Mouse (Mus musculus) left cerebral cortex, adult 18-20 months (tissue): ENCODE data around the gene Defa32. TPM values are rescaled to one million over a fixed set of nuclear protein-coding genes. Genes with fewer than 3 reads are reported as not detected.
"Not testable (repeated sequence)": the region's sequence is repeated elsewhere in the genome, so short reads cannot be mapped to it uniquely, and the experiment has no call there.

Source experiments
- DNase-seq, 2 experiments: peaks; one replicate each; pipeline ENCODE4 v3.0.0; 2021 to 2022; ENCODE audit warnings: low spot score in 2 of 2, mixed read lengths in 1 of 2
- long read RNA-seq, 2 experiments: library from polyadenylated mRNA; stranded (forward); transcript quantifications; one replicate each; pipeline ENCODE4 v2.0.0; 2021
- total RNA-seq, 2 experiments: library from RNA; stranded (reverse); gene quantifications; 2 replicates each; pipeline ENCODE4 v1.2.3; 2021

The Defa32 gene
- total RNA-seq: not detected
- long read RNA-seq, experiment 1: 0 reads
- long read RNA-seq, experiment 2: 0 reads

- DNase-seq: not testable (repeated sequence)
Observed at GRCm38 (mm10) chr8:21528732-21529131, at the start of gene Defa32. Gene Defa32 (plus strand): TSS chr8:21529032.

- not testable (repeated sequence) for DNase-seq
Observed at GRCm38 (mm10) chr8:21508958-21509357, 19.9 kb upstream of the Defa32 start, which contains the start of gene Defa20. Gene Defa20 (plus strand): TSS chr8:21509258.

GRCm38 (mm10) chr8:21565086-21565485 lies 36.3 kb downstream of the Defa32 start, which contains the start of gene Defa37:
Gene Defa37 (plus strand): TSS chr8:21565386.
- not testable (repeated sequence) for DNase-seq

Other genes with a start within 250 kb of the Defa32 start
- not detected for gene Defa27, start 213.5 kb upstream of the Defa32 start, total RNA-seq
- gene Defa29, start 202.0 kb upstream of the Defa32 start, total RNA-seq: not detected
- gene Defa2, start 150.5 kb upstream of the Defa32 start, total RNA-seq: not detected
- gene Defa33, start 137.2 kb upstream of the Defa32 start, total RNA-seq: not detected
- gene Defa36, start 101.6 kb upstream of the Defa32 start, total RNA-seq: not detected
- gene Gm7849, start 72.5 kb upstream of the Defa32 start, total RNA-seq: not detected
- gene Defa20, start 19.8 kb upstream of the Defa32 start, total RNA-seq: not detected
- gene Defa37, start 36.4 kb downstream of the Defa32 start, total RNA-seq: not detected
- gene Defa28, start 54.0 kb downstream of the Defa32 start, total RNA-seq: not detected
- not detected for gene Gm7861, start 65.5 kb downstream of the Defa32 start, total RNA-seq
- not detected for gene Defa26, start 89.2 kb downstream of the Defa32 start, total RNA-seq
- not detected for gene Defa17, start 126.7 kb downstream of the Defa32 start, total RNA-seq
- gene Defa34, start 136.8 kb downstream of the Defa32 start, total RNA-seq: not detected
- not detected for gene AY761184, start 174.6 kb downstream of the Defa32 start, total RNA-seq
- not detected for gene Defa24, start 205.5 kb downstream of the Defa32 start, total RNA-seq